Mouse (Mus musculus) adrenal gland, postnatal 14 days (tissue): ENCODE data around the gene Mocs1. TPM values are rescaled to one million over a fixed set of nuclear protein-coding genes. Genes with fewer than 3 reads are reported as not detected.

Experiments used
- DNase-seq: peaks from one replicate; pipeline ENCODE4 v3.0.0; 2021; ENCODE audit warnings: mixed read lengths
- total RNA-seq: library from RNA; stranded (reverse); gene quantifications from 2 replicates; pipeline ENCODE4 v1.2.3, GENCODE M21; 2021

The Mocs1 gene
- total RNA-seq, 1 experiment from 2014 or later: 31.2 TPM

- no peak for DNase-seq
These were observed 56.3 kb downstream of the Mocs1 start for GRCm38 (mm10) chr17:49484435-49484834.

GRCm38 (mm10) chr17:49489098-49489497 is 60.9 kb downstream of the Mocs1 start:
- no peak for DNase-seq

GRCm38 (mm10) chr17:49493276-49493675 is 65.1 kb downstream of the Mocs1 start:
- DNase-seq: no peak

GRCm38 (mm10) chr17:49498169-49498568 is 70.0 kb downstream of the Mocs1 start:
- no peak for DNase-seq

GRCm38 (mm10) chr17:49499635-49500034 is 71.5 kb downstream of the Mocs1 start:
- no peak for DNase-seq

GRCm38 (mm10) chr17:49500234-49500633 is 72.1 kb downstream of the Mocs1 start:
- DNase-seq: peak; percentile 80

- no peak for DNase-seq
These were observed 75.2 kb downstream of the Mocs1 start for GRCm38 (mm10) chr17:49503246-49503900.

Other genes starting within 250 kb of the Mocs1 start
- gene Daam2, start 136.0 kb downstream of the Mocs1 start, total RNA-seq: 25.4 and 27.4 TPM in 2 replicates
- 0.26 and 1.1 TPM in 2 replicates for gene Kif6, start 186.8 kb downstream of the Mocs1 start, total RNA-seq